Mouse (Mus musculus) intestine, embryonic 15.5 days (tissue): ENCODE data around the gene Gabpb1. TPM values are rescaled to one million over a fixed set of nuclear protein-coding genes. Genes with fewer than 3 reads are reported as not detected.
A peak's percentile ranks its signal among the peaks of the same experiment; 100 is the strongest.

Experiments
- ATAC-seq: fragments of 200-750 bp; cut with Nextera tagmentation; 2 replicates; pipeline ENCODE4 v1.8.0; 2017; ENCODE audit warnings: moderate TSS enrichment, moderate library complexity
- H3K27ac ChIP-seq: fragments of 300-500 bp; sonication (generic); 2 replicates; pipeline ENCODE4 v1.5.1; 2015; ENCODE audit warnings: mild to moderate bottlenecking, inconsistent platforms
- H3K27me3 ChIP-seq: fragments of 300-500 bp; sonication (generic); replicated peaks from 2 replicates; pipeline ENCODE4 v1.6.1; 2015; ENCODE audit warnings: inconsistent platforms
- H3K36me3 ChIP-seq: fragments of 300-500 bp; sonication (generic); 2 replicates; pipeline ENCODE4 v1.6.1; 2015; ENCODE audit warnings: inconsistent platforms
- H3K4me1 ChIP-seq: fragments of 300-500 bp; sonication (generic); replicated peaks from 2 replicates; pipeline ENCODE4 v1.6.1; 2015; ENCODE audit warnings: inconsistent platforms
- H3K4me2 ChIP-seq: fragments of 300-500 bp; sonication (generic); replicated peaks from 2 replicates; pipeline ENCODE4 v1.6.1; 2015; ENCODE audit warnings: mild to moderate bottlenecking, inconsistent platforms
- H3K4me3 ChIP-seq: fragments of 300-500 bp; sonication (generic); replicated peaks from 2 replicates; pipeline ENCODE4 v1.5.1; 2015; ENCODE audit warnings: inconsistent platforms
- H3K9ac ChIP-seq: fragments of 300-500 bp; sonication (generic); 2 replicates; pipeline ENCODE4 v1.6.1; 2015; ENCODE audit warnings: inconsistent platforms
- H3K9me3 ChIP-seq: fragments of 300-500 bp; sonication (generic); 2 replicates; pipeline ENCODE4 v1.6.1; 2016; ENCODE audit warnings: inconsistent platforms
- WGBS: fragments of 180-500 bp; shearing (Covaris S2); methylation state at CpG from one replicate; pipeline ENCODE4 v1.1.7; 2015; 5-methylcytosine and 5-hydroxymethylcytosine counted together
- polyA plus RNA-seq: library from polyadenylated mRNA; unstranded; fragments of >200 nt; fragmentation: Nextera tagmentation; extraction: Ambion mirVana; gene quantifications from 2 replicates; pipeline ENCODE4 v1.2.1, GENCODE M21; 2015

Gene Gabpb1
- polyA plus RNA-seq, 1 experiment from 2014 or later = 39.6 TPM

- Histone ChIP-seq H3K36me3 (no peaks in the 10 kb centered on the region), H3K4me3 (no peak overlapping the region), H3K4me1 (no peaks in the 10 kb centered on the region), H3K27ac (no peak overlapping the region), H3K9ac (no peak overlapping the region), H3K9me3 (no peaks in the 10 kb centered on the region), H3K4me2 (no peak overlapping the region), H3K27me3 (no peaks in the 10 kb centered on the region)
- WGBS = 82% methylated on average over 14 of the region's 14 CpGs
- ATAC-seq = no peak
Observed at GRCm38 (mm10) chr2:126600533-126600932, 75.6 kb downstream of the Gabpb1 start.

- Histone ChIP-seq H3K4me3 (no peak overlapping the region), H3K27ac (no peak overlapping the region), H3K4me1 (no peaks in the 10 kb centered on the region), H3K36me3 (no peaks in the 10 kb centered on the region), H3K9me3 (no peaks in the 10 kb centered on the region), H3K27me3 (no peaks in the 10 kb centered on the region), H3K9ac (no peak overlapping the region), H3K4me2 (no peak overlapping the region)
- WGBS = 8% methylated on average over 3 of the region's 3 CpGs
- 0 out of 2 replicates have a peak, but pooled peaks have one; percentile 54 for ATAC-seq
Observed at GRCm38 (mm10) chr2:126599005-126599404, 77.1 kb downstream of the Gabpb1 start.

DNA sequence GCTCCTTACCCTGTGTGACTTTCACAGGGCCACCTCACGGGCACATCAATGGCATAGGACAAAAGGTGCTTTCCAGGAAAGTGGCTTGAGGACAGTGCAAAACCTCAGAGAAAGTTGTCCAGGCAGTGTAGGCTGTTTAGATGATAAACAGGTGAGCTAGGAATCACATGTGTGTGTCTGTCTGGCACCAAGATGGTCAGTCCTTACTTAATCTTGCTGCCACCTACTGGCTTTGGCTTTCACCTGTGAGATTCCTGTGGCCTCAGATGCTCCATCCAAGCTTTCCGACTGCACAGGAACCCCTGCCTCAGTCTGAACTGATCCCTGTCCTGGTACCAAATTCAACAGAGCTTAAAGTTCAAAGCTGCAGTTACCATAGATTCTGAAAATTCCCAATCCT, 77.8 kb downstream of the Gabpb1 start:
- H3K27ac ChIP-seq = no peak overlapping the region
- no peak overlapping the region for H3K4me2 ChIP-seq
- H3K4me1 ChIP-seq = no peaks in the 10 kb centered on the region
- 57% methylated on average over 2 of the region's 2 CpGs for WGBS
- no peak for ATAC-seq
- H3K9ac ChIP-seq = no peak overlapping the region
- H3K9me3 ChIP-seq = no peaks in the 10 kb centered on the region
- no peak overlapping the region for H3K4me3 ChIP-seq
- no peaks in the 10 kb centered on the region for H3K36me3 ChIP-seq
- H3K27me3 ChIP-seq = no peaks in the 10 kb centered on the region

- 78% methylated on average over 20 of the region's 20 CpGs for WGBS
- H3K27me3 ChIP-seq = no peaks in the 10 kb centered on the region
- peak; percentile 76 for ATAC-seq
Observed at GRCm38 (mm10) chr2:126597279-126598241, 78.6 kb downstream of the Gabpb1 start.

DNA sequence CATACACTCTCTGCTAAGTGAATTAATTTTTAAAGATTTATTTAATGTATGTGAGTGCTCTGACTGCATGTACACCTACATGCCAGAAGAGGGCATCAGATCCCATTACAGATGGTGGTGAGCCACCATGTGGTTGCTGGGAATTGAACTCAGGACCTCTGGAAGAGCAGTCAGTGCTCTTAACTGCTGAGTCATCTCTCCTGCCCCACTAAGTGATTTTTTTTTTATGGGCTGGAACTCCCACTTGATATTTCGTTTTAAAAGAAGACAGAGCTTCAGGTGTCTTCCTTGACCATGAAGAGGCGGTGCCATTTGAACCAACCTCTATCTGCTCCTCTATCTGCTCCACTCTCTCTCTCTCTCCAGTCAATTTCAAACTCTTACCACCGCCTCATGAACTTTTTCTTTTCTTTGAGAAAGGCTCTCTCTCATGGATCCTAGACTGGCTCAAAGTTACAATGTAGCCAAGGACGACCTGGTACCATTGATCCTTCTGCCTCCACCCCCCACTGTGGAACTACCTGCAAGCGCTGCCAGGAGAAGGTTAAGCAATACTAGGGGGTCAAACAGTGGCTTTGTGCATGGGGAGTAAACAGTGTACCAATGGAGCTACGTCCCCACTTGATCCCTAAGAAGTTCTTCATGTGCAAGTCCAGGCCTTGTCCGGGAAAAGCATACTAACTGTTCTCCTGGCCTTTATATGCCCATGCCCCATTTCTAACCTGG, 79.6 kb downstream of the Gabpb1 start:
- H3K9ac ChIP-seq = no peak overlapping the region
- WGBS = 87% methylated on average over 7 of the region's 7 CpGs

More at GRCm38 (mm10) chr2:126597279-126598241, 78.6 kb downstream of the Gabpb1 start:
- Histone ChIP-seq H3K9me3 (no peaks in the 10 kb centered on the region), H3K36me3 (no peaks in the 10 kb centered on the region), H3K9ac (no peak overlapping the region), H3K4me3 (no peak overlapping the region), H3K4me1 (no peaks in the 10 kb centered on the region), H3K4me2 (no peak overlapping the region), H3K27ac (no peak overlapping the region)

DNA sequence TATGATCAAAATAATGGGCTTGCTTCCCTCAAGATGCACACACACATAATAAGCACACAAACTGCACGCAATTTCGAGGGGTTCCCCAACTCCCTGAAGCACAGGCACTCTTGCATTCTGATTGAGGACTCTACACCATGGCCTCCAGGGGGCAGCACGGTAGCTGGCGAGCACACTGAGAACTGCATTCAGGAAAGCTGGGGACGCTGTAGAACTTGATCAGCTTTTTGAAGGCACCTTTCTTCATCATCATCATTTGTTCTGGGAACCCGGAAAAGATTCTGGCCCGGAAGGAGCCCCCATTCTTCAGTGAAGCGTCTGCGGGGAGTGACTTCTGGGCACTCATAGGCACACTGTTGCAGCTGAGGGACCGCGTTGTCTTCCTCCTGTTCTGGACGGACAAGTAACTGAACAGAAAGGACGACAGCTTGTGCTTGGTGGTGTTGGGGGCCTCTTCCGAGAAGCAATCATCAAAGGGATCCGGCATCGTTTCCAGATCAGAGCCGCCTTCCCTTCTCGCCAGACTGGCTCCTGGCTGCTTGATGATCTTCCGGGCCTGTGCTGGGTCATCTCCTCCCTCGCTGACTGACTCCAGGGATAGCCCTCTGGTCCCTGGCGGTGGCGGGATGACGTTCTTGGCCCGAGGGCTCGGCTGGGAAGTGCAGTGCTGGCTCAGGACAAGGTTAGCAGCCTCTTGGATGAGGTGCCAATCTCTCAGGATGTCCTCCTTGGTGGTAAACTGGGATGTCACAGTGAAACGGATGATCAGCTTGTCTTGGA, 82.1 kb downstream of the Gabpb1 start:
- Histone ChIP-seq H3K9ac (peak overlapping the region; percentile 33), H3K4me2 (peak overlapping the region; percentile 67), H3K36me3 (no peaks in the 10 kb centered on the region), H3K27me3 (no peaks in the 10 kb centered on the region), H3K4me3 (peak overlapping the region; percentile 30), H3K27ac (no peak overlapping the region), H3K9me3 (no peaks in the 10 kb centered on the region), H3K4me1 (no peaks in the 10 kb centered on the region)
- ATAC-seq = peak; percentile 79
- 17% methylated on average over 26 of the region's 26 CpGs for WGBS

More for the DNA sequence above, 79.6 kb downstream of the Gabpb1 start:
- Histone ChIP-seq H3K4me3 (no peak overlapping the region), H3K36me3 (no peaks in the 10 kb centered on the region), H3K4me1 (no peaks in the 10 kb centered on the region), H3K27me3 (no peaks in the 10 kb centered on the region), H3K9me3 (no peaks in the 10 kb centered on the region), H3K27ac (no peak overlapping the region), H3K4me2 (no peak overlapping the region)
- ATAC-seq = no peak

DNA sequence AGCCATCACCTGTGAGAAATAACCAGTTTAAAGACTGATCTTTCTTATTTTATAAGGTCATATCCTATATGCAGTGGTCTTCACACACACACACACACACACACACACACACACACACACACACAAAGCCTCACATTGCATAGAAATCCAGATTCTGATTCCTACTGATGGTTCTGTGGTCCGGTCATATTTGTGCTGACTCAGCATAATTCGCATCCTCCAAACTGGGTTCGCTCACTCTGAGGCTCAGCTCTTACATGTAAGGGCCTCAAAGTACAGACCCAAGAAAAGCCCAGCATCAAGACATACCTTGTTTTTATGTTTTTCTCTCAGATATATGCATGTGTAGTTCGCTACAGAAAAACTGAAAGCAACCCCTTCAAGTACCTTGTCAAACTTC, 84.8 kb downstream of the Gabpb1 start:
- no peak for ATAC-seq
- H3K27ac ChIP-seq = no peak overlapping the region
- no peak overlapping the region for H3K9ac ChIP-seq
- no peaks in the 10 kb centered on the region for H3K9me3 ChIP-seq
- 91% methylated on average over 4 of the region's 4 CpGs for WGBS
- no peaks in the 10 kb centered on the region for H3K36me3 ChIP-seq
- H3K4me2 ChIP-seq = no peak overlapping the region
- H3K27me3 ChIP-seq = no peaks in the 10 kb centered on the region
- H3K4me3 ChIP-seq = no peak overlapping the region
- H3K4me1 ChIP-seq = no peaks in the 10 kb centered on the region

DNA sequence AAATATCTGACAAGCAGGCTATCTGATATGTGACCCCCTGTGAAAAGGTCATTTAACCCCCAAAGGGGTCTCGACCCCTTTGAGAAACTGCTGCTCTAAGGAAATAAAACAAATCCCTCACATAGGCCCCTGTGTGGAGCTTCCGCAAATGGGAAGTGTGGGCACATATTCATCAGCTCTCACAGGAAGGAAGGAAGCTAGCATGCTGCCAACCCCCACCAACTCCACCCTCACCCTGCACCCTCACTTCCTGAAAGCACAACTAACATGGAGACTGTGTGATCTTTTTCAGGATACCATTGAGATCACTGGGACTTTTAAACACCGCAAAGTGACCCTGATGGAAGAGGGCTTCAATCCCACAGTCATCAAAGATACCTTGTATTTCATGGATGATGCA, 88.7 kb downstream of the Gabpb1 start:
- ATAC-seq = no peak
- Histone ChIP-seq H3K9ac (no peak overlapping the region), H3K9me3 (no peaks in the 10 kb centered on the region), H3K4me1 (no peaks in the 10 kb centered on the region), H3K27me3 (no peaks in the 10 kb centered on the region), H3K27ac (no peak overlapping the region), H3K4me2 (no peak overlapping the region), H3K4me3 (no peak overlapping the region), H3K36me3 (no peaks in the 10 kb centered on the region)
- WGBS = 80% methylated on average over 3 of the region's 3 CpGs

- H3K27me3 ChIP-seq = no peaks in the 10 kb centered on the region
- no peak overlapping the region for H3K4me3 ChIP-seq
- no peaks in the 10 kb centered on the region for H3K9me3 ChIP-seq
- no peak overlapping the region for H3K4me2 ChIP-seq
- ATAC-seq = no peak
- H3K9ac ChIP-seq = no peak overlapping the region
- H3K36me3 ChIP-seq = no peaks in the 10 kb centered on the region
- WGBS = 69% methylated on average over 8 of the region's 8 CpGs
- H3K27ac ChIP-seq = no peak overlapping the region
- no peaks in the 10 kb centered on the region for H3K4me1 ChIP-seq
Observed at GRCm38 (mm10) chr2:126584621-126585369, 91.3 kb downstream of the Gabpb1 start.

DNA sequence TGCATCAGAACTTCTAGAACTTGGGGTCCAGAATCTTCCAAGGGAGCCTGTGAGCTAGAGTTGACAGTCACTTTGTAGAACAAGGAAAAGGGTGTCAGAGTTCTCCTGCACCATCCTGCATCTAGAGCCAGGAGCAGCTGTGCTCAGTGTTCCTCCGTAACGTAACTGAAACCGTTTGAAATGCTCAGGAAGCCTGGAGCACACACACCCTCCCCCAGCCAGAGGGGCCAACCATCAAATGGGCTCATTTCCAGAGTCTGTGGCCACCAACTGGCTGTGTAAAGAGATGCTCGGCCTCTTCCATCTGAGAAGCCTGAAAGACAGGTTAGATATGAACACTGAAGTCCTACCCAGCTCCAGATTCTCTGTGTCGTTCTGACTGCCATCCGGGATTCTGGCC, 92.2 kb downstream of the Gabpb1 start:
- no peak for ATAC-seq
- Histone ChIP-seq H3K27me3 (no peaks in the 10 kb centered on the region), H3K4me3 (no peak overlapping the region), H3K9ac (no peak overlapping the region), H3K9me3 (no peaks in the 10 kb centered on the region), H3K36me3 (no peaks in the 10 kb centered on the region), H3K4me1 (no peaks in the 10 kb centered on the region), H3K4me2 (no peak overlapping the region), H3K27ac (no peak overlapping the region)
- 68% methylated on average over 6 of the region's 6 CpGs for WGBS

DNA sequence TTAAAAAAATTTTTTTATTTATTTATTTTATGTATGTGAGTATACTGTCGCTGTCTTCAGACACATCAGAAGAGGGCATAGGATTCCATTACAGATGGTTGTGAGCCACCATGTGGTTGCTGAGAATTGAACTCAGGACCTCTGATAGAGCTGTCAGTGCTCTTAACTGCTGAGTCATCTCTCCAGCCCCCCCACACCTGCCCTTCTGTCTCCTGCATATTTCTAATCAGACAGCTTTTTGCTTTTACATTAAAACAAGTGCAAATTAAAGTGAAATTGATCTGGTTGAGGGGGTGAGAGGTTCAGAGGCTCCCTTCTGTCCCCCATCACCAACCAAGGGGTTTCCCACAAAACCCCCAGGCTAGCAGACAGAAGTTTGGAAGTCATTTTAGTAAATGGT, 96.9 kb downstream of the Gabpb1 start:
- Histone ChIP-seq H3K27me3 (no peaks in the 10 kb centered on the region), H3K9me3 (no peaks in the 10 kb centered on the region), H3K4me3 (no peak overlapping the region), H3K9ac (no peak overlapping the region), H3K4me2 (no peak overlapping the region), H3K36me3 (no peaks in the 10 kb centered on the region), H3K27ac (no peak overlapping the region), H3K4me1 (no peaks in the 10 kb centered on the region)
- WGBS = 97% methylated on average over 1 of the region's 1 CpGs
- no peak for ATAC-seq
